Mouse (Mus musculus) hematopoietic stem cell, adult 5-6 weeks (primary cell): ENCODE data around the gene Abhd14b. TPM values are rescaled to one million over a fixed set of nuclear protein-coding genes. Genes with fewer than 3 reads are reported as not detected.
A peak's percentile ranks its signal among the peaks of the same experiment; 100 is the strongest.

Source experiments
- ATAC-seq, 2 experiments: fragments of 125-278 bp in 1 of 2; replicated peaks in 1 of 2; 2 replicates each; pipeline ENCODE4 v1.8.0; 2016 to 2017; ENCODE audit warnings: inconsistent platforms in 2 of 2, mild to moderate bottlenecking in 2 of 2, moderate number of reproducible peaks in 2 of 2, low read depth in 1 of 2, moderate TSS enrichment in 1 of 2; ENCODE audit not compliant: low FRiP score in 2 of 2, poor library complexity in 2 of 2, severe bottlenecking in 2 of 2, insufficient read depth in 1 of 2, low TSS enrichment in 1 of 2
- total RNA-seq: library from RNA; stranded (forward); fragments of 172-1452, 232-1000 nt; gene quantifications from 2 replicates; pipeline ENCODE4 v1.2.3, GENCODE M21; 2017

The Abhd14b gene
- total RNA-seq, 1 experiment from 2014 or later, result 20.3 TPM

DNA sequence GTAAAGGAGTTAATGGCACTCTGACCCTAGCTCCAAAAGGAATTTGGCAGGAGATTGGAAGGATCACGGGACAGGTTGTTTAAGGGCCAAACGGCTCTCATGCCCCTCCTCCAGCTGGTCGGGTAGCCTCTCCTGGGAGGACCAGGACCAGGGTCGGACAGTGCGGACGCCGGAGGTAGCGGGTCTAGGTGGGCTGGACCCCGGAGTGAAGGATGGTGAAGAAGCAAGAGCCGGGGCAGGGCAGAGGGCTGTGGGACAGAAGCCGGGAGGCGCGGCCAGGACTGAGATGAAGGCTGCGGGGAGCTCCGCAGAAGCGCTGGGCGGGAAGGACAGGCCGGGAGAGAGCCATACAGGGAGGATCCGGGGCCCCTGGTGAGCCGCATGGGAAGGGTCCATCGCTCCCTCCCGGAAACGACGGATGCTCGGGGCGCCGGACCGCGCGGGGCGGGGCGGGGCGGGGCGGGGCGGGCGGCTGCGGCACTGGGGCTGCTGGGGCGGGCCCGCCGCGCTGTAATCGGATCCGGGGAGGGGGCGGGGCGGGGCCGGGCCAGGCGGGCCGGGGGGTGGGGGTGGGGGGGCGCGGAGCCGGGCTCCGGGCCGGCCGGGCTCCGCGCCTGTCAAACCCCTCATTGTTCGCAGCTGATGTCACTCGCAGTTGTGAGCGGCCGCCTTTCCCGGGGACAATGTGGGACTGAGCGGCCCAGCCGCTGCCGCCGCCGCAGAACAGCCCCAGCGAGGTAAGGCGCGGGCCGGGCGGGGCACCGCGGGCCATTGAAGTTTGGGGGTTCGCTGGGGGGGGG, 6.2 kb downstream of the Abhd14b start, which contains the start of gene Pcbp4:
Gene Pcbp4 (plus strand): TSS at position 21 of the 800 bp plus-strand sequence.
- ATAC-seq, result peak; percentile 21 to 29; a peak in 3 of 4 replicates

DNA sequence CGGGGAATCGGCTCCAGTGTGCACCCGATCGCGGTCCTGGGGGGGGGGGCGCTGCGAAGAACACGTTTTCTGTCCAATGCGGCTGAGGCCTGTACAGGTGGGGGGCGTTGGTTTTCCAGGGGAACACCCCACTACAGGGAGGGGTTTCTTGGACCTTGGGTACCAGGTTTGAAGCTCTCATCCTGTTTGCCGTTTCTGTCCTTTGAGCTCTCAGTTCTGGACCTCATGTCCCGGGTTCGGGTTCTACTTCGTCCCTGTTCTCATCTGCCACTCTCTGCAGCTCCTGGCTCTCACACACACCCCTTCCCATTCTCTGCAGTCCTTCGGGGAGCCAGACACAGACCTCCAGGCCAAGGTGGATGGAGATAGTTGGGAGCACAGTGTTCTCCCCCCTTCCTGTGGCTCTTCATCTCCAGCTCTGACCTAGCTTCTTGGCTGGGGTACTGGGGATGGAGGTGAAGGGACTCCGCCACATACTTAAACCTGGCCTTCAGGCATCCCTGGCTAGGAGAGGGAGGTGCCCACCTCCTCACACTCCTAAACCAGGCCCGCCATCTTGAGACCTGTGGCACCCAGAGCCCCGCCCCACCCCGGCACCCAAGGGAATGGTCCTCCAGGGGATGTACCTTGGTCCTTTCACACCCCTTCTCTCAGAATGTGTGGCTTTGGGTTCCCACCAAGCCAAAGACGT, 7.0 kb downstream of the Abhd14b start:
- no peak for ATAC-seq

DNA sequence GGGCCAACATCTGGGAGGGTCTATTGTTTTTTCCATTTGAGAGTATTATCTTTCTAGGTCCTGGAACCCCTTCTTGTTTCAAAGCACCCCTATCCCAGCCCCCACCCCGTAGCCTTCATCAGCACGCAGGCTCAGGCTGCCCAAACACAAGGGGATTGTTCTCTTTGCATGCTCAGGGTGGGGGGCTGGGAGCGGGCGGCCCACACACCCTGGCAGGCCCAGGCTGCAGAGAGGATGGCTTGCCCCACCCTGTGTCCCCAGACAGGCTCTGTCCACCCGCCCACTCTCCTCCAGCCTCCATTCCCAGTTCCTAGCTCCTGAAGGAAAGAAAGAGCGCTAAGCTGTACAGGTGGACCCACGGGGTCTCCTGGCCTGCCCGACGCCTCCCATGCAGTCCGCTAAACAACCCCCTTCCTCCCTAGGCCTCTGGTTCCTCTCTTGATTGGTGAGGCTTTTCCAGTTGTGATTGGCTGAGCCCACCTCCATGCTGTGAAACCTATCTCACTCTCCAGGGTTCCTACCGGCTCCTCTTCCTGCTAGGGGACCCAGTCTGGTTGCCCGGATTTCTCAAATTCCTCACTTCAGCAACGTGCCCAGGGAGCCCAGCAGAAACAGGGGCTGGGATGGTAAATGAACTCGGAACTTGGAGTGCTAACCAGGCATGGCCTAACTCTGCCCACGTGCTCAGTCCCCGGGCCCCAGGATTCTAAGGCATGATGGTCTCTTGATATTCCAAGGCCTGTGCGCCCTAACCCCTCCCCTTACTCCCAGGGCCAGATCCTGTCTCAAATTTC, 7.8 kb downstream of the Abhd14b start:
- ATAC-seq, result no peak

DNA sequence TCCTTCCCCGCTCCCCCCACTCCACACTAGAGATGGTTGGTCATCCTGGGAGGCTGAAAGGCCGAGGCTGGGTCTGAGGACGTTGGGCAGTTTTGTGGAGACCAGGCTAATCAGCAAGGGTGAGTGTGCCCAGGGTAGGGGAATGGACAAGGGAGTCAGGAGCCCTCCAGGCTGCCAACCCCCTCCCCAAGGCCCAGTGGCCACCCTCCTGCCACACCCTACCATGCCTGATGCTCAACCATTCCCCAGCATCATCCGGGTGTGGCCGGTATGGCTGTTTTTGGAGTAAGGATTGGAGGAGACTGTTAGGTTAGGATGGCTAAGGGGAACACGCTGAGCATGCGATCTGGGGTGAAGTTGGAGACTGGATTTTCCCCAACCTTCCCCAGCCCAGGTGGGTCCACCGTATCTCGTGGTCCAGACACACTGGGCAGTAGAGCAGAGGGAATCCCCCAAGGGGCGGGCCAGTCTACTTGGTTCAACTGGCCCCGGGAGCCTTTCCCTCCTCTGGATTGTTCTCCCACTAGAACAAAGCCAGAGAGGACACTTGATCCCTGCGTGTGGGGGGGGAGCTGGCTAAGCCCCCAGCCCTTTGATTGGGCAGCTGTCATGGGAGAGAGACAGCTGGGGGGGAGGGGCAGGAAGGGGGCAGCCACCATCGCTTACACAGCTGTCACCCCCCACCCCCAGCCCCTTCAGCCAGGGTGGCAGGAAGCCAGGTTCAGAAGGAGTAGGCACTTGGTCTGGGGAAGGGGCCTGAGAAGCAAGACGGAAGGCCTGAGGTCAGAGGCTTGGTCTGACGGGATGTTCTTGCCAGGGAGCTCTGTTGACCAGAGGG, 9.3 kb downstream of the Abhd14b start:
- no peak for ATAC-seq

DNA sequence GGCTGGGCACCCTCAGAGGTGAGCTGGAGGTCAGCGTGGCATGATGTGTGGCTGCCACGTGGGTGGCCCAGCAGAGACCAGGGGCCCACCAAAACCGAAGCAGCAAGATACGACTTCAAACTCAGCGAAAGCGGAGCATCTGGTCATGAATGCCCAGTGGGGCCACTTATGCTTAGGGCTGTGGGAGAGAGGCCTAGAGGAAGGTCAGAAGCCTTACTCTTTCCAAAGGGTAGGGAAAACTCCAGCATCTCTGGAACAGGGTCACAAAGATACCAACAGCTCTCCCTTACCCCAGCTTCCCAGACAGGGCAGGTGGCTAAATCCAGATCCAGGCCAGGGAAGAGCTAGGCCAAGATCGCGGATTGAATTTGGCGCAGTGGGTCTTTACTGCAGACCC, 9.9 kb downstream of the Abhd14b start:
- ATAC-seq, result no peak

DNA sequence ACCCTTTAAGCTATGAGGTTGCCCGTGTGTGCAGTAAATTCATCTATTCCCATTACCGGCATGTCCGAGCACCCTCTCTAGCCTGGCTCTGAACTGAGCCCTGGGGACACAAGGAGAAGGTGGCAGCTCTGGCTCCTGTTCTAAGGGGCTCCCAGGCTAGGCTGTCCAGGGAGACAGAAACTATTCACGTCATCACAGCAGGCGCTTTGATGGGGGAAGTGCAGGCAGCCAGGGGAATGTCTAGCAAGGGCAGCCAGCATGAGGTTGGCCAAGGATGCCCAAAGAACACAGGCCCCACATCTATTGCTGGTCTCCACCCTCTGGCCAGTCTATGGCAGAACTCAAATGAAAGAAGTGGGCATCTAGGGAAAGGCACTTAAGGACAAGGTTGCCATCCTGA, 10.7 kb downstream of the Abhd14b start:
- no peak for ATAC-seq

DNA sequence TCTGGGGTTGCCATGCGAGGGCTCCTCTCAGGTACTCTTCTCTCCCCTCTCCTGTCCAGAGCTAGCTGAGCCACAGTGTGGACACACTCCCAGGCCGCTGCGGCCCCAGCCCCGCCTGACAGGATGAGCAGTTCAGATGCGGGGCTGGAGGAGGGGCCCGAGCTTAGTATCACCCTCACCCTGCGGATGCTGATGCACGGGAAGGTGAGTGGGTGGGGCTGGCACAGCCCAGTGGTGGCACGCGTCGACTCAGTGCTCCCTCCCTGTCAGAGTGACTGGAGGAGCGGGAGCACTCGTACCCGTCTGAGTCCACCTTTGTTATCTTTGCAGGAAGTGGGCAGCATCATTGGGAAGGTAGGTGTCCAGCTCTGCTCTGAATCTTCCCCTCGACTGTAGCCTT, 12.7 kb downstream of the Abhd14b start:
- no peak for ATAC-seq

DNA sequence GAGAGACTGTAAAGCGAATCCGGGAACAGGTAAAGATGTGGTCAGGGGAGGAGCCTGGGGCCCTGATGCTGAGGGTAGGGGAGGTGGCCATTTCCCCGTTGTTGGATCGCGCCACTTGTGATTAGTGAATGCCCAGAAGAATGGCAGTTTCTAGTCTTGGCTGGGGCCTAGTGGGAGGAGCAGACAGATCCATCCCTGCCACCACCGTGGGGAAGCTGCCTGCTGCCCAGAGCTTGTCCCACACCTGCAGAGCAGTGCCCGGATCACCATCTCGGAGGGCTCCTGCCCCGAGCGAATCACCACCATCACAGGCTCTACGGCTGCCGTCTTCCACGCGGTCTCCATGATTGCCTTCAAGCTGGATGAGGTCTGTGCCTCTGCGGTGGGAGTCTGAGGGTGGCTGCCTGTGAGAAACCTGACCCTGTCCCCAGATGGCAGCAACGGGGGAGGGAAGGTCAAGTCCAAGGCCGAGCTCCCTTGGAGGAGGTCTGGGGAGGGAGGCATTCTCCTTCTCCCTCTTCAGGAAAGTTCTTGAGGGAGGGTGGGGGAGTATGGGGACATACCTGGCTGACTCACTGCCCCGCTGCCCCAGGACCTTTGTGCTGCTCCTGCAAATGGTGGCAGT, 13.3 kb downstream of the Abhd14b start:
- no peak for ATAC-seq

DNA sequence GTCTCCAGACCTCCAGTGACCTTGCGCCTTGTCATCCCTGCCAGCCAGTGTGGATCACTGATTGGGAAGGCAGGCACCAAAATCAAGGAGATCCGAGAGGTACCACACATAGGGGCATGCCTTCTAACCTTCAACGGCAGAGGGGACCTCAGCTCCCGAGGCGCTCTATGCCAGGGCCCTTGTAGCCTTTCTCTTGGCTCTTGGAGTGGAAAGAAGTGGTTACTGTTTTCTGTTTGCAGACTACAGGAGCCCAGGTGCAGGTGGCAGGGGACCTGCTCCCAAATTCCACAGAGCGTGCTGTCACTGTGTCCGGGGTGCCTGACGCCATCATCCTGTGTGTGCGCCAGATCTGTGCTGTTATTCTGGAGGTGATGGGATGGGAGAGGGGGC, 13.8 kb downstream of the Abhd14b start:
- ATAC-seq, result no peak

DNA sequence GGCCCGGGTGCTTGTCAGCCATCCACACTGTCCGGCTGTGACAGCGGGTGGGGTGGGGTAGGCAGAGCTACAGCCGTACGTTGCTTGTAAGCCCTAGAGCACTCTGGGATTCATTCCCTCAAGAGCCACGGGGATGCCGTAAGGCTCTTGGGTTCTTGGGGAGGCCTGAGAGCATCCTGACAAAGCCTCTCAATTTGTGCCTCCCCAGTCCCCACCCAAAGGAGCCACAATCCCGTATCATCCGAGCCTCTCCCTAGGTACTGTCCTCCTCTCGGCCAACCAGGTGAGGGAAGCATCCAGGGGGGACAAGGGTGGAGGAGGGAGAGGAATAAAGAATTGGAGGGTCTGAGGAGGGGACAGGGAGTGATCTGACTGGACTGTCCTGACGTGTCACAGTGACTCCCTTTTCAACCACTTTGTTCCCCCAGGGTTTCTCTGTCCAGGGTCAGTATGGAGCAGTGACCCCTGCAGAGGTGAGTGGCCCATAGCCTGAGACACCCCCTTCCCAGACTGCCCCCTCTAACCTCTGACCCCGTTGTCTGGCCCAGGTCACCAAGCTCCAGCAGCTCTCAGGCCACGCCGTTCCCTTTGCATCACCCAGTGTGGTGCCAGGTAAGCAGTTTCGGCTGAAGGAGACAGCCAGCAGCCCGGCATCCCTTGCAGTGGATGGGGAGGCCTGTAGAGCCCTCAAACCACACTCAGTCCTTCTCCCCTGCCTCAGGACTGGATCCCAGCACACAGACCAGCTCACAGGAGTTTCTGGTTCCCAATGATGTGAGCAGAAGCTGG, 14.6 kb downstream of the Abhd14b start:
- no peak for ATAC-seq

DNA sequence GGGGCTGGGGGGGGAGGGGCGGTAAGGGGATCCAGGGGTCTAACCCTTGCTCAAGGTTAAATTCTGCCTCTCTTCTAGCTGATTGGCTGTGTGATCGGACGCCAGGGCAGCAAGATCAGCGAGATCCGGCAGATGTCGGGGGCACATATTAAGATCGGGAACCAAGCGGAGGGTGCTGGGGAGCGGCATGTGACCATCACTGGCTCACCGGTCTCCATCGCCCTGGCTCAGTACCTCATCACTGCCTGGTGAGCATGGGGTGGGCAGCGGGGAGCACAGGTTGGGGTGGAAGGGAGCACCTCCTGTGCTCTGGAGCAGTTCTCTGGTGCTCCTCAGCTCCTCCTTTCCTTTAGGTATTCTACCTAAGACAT, 15.2 kb downstream of the Abhd14b start:
- no peak for ATAC-seq

DNA sequence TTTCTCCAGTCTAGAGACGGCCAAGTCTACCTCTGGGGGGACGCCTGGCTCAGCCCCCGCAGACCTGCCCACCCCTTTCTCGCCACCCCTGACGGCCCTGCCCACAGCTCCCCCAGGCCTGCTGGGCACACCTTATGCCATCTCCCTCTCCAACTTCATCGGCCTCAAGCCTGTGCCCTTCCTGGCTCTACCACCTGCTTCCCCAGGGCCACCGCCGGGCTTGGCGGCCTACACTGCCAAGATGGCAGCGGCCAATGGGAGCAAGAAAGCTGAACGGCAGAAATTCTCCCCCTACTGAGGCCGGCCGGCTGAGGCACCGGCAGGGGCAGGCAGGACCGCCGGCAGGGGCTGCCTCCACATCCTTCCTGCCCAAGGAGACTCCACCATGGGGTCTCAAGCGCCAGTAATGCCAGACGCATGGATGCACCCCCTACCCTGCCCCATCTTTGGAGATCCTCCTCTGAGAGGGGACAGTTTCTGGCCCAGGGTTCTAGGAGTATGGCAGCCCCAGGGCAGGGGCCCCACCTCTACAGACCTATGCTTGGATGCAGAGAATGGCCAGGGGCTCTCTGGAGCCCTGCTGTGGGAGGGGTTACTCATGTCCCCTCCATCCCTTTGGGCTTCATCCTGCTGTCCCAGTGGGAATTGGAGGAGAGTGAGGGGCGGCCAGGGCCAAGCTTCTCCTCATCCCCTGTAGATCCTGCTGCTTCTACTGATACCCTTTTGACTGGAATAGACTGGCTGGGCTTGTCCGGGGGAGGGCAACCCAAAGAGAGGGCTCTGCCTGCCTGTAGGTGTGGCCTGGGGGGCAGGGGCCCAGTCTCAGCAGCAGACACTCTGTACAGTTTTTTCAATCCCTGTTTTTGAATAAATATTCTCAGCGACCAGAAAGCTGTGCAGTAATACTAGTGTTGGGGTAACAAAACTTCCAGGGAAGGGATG, 16.1 kb downstream of the Abhd14b start:
- no peak for ATAC-seq

DNA sequence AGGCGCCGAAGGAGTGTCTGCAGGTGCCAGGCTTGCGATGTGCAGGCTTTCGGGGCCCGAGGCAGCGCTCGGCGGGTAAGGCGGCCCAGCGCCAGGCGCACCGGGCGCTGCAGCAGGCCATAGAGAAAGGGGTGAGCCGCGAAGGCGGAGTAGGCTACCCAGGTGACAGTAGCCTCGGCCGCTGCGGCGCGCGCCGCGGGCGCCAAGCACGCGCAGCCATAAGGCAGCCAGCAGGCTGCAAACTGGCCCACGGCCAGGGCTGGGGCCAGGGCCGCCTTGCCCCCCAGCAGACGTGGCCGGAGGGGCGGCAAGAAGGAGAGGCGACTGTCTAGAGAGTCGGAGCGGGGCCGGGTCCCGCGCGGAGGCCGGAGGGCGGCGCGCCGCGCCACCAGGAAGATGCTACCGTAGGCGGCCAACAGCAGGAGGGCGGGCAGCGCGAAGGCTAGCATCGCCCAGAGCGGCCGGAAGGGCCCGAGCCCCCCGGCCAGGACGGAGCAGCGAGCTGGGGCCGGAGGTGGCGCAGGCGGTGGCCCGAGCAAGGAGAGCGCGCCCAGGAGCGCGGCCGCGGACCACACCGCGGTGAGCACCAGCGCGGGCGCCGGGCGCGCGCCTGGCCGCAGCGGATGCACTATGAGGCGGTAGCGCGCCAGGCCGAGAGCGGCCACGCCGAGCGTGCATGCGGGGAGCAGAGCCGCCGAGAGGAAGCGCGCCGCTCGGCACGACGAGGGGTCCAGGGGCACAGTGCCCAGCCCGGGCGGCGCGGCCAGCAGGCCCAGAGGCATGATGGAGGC, 17.7 kb downstream of the Abhd14b start:
- ATAC-seq, result peak; percentile 23 to 33; a peak in 2 of 4 replicates

DNA sequence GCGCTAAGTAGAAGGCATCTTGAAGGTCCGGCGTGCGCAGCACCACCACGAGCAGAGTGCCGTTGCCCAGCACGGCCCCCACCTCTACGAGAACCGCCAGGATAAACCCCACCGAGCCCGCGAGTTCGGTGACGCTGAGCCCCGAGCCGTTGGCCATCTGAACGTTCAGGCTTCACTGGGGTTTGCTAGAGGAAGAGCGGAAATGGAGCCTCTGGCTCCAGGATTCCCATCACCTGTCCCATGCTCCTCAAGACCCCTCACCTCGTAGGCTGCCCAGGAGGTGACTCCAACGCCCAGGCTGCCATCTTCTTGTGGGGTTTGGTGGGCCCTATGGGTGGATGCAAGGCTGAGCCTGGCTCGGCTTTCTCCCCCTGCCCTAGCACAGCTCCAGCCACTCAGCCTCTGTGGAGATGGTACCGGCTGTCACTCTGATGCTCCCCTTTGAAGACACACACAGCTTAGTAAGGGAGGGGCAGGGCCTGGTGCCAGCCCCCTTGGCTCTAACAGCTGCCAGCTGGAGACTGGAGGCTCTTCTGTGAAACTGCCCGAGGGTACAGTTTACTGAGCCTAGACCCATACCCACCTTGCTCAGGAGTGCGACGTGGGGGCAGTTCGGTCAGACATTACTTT, 18.4 kb downstream of the Abhd14b start, which contains the start of gene Gpr62:
Gene Gpr62 (minus strand): TSS at position 368 of the 630 bp plus-strand sequence.
- ATAC-seq, result no peak; a peak in 1 of 4 replicates
